Mouse (Mus musculus) urinary bladder, adult 18-20 months (tissue): ENCODE results near the gene Arid4a.
"Not testable (repeated sequence)": the region's sequence is repeated elsewhere in the genome, so short reads cannot be mapped to it uniquely, and the experiment has no call there.

Experiments
- DNase-seq, 2 experiments: peaks; one replicate each; pipeline ENCODE4 v3.0.0; 2022; ENCODE audit warnings: low spot score in 2 of 2, mixed read lengths in 2 of 2

Arid4a gene

DNA sequence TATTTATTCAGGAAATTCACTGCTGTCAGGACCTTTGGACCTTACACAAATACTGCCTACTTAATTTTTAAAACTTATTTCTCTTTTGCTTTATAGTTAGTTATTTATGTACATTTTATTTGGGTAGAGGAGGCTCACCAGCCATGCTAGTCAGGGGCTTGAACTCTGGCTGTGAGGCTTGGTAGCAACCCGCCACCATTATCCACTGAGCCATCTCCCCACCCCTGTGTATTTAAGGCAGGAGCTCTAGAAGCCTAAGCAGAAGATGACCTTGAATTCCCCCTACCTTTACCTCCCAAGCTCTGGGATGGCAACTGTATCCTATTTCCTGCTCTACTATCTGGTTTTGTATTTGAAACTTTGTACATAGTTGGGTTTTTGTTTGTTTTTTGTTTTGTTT, 37.7 kb downstream of the Arid4a start:
- DNase-seq: no peak

DNA sequence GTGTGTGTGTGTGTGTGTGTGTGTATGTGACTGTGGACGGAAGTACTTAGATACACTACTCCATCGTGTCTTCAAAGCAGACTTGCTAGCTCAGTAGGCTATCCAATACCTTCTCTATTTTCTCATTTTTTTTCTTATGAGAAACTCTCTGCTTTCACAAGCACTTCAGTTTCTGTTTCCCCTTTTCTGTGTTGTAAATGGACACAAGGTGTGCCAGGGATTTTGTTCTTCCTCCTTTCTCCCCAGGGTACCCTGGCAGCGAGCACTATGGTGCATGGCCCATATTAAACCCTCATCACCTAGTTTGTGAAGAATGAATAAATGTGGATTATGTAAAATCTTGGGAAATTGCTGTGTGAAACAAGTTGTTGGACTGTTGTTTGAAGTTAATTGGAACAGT, 39.7 kb downstream of the Arid4a start:
- DNase-seq: no peak

DNA sequence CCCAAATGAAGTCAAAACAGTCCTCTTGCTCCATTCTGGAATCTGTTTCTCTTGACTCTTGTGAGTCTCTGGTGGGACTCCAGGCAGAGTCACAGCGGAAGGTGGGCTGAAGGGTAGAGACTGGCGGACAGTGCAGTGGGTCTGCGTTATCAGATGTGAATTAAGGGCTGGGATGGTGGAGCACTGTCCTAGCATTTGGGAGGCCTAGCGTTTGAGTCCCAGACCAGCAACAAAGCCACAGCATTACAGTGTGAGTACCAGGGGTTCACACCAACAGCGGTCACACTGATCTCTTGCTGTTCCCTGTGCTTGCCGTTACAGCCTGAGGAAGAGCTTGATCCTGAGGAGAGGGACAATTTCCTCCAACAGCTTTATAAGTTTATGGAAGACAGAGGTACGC, 44.0 kb downstream of the Arid4a start:
- DNase-seq: no peak

DNA sequence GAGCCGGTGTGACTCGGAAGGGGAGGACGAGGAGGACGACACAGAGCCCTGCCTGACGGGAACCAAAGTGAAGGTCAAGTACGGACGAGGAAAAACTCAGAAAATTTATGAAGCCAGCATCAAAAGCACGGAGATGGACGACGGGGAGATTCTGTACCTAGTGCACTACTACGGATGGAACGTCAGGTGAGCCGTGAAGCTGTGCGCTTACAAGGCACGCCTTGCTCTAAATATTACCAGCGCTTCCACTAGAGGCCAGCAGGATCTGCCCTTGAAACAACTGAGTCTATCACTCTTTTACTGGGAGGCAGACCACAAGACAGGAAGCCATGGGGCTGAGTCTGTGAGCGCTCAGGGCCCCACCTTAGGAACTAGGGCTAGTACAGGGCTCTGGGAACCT, 54.1 kb downstream of the Arid4a start:
- no peak for DNase-seq

DNA sequence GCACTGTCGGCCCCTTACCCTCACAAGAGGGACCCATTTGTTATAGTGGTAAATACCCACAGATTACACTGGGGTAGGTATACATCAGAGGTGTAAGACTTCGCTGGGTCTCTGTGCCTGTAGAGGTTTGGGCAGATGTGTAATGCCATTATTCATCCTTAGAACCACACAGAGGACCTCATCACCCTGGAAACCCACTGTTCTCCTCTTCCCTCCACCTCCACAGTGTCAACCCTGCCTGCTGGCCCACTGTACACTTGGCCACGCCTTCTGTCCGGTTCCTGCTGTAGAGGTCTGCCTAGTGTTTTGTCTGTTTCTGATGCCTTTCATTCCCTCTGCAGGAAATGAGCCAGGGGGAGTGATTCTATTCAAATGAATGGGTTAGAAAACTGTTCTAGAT, 56.3 kb downstream of the Arid4a start:
- DNase-seq: no peak

DNA sequence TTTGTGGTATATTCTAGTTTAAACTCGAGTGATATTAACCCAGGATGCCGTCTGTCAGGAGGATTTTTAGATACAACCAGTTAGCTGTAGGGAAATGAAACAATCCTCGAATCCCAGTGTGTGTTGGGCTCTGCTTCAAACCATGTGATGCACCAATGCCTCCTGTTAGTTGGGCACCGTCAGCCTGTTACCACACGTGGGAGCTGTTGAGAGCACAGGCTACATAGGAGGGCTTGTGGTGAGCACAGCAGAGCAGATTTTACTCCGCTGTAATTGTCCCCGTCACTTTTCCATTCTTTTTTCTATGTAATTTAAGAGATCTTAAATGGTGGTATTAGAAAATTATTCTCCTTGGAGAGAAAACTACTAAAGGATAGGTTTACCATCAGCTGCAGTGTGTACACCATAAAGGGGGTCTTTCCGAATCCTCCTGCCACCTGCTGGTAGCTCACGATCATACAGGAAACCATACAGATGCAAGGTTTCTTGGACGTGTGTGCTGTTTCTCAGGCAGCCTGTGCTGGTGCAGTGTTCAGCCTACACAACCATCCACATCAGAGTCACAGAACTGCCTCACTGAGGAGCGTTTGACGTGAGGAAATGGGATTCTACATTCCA, 57.4 kb downstream of the Arid4a start:
- no peak for DNase-seq

DNA sequence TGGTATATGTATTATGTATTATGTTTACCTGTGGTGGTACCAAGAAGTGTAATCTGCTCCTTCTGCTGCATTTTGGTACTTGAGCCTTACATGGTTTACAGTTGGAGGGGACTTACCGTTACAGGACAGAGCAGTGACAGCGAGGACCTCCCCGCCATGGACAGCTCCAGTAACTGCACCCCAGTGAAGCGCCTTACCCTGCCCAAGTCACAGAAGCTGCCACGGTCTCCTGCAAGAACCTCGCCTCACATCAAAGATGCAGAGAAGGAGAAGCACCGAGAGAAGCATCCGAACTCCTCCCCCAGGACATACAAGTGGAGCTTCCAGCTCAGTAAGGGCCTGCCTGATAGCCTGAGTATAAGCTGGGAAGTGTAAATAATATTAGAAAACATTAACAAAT, 70.5 kb downstream of the Arid4a start:
- DNase-seq: no peak

DNA sequence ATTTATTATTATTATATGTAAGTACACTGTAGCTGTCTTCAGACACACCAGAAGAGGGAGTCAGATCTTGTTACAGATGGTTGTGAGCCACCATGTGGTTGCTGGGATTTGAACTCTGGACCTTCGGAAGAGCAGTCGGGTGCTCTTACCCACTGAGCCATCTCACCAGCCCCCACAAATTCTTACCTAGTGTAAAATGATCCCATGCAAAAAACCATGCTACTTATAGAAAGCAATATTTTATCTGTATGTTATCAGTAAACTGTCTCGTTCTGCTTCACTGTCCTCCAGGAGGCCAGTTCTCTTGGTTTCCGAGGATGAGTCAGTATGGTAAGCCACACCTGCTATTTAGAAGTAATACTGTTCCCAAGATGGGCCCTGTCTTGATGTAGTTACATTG, 88.5 kb downstream of the Arid4a start:
- not testable (repeated sequence) for DNase-seq

DNA sequence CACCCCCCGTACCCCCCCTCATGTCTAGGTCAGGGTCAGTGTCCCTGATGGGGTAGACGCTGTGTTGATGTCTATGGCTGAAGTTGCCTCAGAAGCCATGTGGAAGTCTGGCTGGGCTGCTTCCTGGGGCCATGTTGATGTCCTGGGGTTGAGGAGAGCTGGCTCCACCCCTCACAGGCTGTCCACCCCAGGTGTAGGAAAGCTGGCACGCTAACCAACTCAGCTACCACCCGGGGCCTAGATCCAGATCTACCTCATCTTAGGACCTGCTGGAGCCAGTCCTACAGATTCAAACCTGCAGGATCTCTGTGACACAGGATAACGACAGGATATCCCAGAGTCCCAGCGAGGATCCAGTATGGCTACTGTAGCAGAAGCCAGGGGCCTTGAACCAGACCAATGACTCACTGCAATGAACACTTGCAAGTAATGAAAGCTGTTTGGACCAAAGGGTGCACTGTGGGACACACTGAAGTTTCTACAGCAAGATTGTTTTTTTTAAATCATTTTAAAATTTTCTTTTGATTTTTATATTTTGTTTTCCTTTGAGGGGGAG, 91.5 kb downstream of the Arid4a start:
- DNase-seq: no peak

DNA sequence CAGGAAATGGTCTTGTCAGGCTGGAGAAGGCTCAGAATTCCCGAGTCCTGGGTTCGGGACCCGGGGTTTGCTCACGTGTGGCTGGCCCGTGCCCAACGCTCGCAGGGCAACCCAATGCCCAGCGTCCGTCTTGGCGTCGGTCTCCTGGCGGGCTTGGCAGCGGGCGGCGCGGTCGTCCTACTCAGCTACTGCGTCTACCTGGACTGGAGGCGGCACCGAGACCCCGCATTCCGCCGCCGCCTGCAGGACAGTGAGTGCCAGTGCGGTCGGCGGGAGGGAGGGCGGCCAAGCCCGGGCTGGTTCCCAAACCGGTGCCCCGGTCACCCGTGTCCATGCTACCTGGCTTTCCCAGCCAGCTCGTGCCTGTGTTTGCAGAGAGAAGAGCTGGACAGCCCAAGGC, 95.5 kb downstream of the Arid4a start, which contains the start of gene Tomm20l:
Gene Tomm20l (plus strand): TSS at position 98 of the 400 bp plus-strand sequence.
- DNase-seq: peak; percentile 6 to 35

DNA sequence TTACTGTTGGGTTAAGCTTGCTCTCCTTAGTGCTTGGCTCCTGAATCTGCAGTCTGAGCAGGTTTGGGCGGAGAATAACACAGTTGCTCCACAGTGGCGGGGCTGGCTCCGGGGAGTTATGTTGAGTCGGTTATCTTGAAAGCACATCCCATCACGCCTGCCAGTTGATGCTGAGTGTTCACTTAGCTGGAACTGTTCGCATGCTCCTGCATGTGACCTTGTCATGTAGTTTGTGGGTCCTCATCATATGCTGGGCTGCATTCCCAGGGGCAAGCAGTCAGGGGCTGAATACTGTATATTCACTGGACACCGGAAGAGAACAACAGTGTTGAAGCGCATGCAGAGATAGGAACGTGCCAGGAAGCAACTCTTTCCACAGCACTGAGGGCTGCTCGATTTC, 97.3 kb downstream of the Arid4a start:
- no peak for DNase-seq

DNA sequence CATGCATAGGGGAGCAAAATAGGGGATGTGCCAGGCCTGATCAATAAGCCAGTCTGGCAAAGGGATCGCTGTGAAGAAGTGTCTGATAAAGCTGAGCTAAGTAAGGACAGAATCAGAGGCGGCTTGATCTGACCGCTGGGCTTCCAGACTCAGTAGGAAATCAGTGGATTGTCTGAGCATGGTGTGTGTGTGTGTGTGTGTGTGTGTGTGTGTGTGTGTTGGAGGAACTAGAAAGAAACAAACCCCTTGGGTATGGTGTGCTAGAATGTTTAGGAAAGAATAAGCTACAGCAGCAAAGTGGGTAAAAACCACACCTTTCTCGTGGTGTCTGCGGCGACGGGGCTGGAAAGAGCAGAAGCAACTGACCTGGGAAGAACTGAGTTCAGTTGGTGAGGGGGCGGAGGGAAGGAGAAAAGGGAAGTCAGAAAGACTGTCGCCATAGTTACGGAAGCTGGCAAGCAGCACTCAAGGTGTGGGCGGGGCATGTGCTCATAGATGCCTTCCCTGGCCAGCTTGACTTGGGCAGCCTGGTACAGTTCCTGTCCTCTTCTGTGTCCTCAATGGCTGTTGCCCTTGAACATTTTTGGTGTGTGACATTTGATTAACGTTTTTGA, 98.0 kb downstream of the Arid4a start:
- DNase-seq: no peak

DNA sequence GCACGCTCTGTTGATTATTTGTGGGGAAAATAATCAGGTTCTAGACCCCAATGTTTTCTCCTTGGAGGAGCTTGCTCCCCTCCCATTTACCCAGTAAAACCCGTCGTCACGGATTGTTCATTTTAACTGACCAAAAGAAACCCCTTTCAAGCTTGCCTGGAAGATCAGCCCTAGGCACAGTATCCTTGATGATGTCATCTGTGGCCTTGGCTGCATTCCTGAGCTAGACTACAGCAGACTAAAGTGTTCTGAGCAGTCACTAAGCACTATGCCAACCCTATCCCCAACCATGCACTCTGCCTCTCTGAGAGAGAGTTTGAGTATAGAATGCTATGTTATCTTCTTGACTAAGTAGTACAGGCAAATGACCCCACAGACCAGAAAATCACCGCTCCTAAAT, 100.6 kb downstream of the Arid4a start:
- no peak for DNase-seq

DNA sequence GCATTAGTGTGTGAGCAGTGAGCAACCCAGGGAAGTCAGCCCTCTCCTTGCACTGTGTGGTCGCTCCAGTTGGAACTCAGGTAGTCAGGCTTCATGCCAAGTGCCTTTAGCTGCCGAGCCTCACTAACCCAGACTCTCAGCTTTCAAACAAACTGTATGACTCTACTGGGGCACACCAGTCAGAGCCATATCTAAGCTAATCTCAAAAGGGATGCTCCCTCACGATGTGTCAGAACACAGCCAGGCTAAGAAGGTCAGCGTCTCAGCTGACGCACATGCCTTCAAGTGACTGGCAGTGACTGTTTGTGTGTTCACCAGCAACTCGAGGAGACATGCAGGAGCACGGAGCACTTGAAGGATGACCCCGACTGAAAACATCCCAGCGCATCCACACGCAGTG, 106.9 kb downstream of the Arid4a start:
- DNase-seq: no peak

DNA sequence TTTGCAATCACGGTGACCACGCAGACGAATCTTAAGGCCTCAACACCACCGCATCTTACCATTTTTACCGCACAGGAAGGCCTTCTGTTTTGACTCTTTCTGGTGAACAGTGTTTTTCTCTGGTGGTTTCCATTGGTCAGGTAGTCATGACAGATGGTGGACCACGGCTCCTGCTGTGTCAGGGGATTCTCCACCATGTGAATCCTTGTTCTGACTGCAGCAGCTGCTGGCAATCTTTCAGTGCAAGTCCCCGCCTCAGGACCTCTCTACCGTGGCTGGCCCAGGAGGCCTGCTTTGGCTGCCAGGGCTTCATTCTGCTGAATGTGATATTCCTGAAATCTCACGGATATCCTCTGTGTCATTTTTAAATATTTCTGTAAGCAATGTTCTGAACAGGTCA, 107.5 kb downstream of the Arid4a start:
- no peak for DNase-seq

DNA sequence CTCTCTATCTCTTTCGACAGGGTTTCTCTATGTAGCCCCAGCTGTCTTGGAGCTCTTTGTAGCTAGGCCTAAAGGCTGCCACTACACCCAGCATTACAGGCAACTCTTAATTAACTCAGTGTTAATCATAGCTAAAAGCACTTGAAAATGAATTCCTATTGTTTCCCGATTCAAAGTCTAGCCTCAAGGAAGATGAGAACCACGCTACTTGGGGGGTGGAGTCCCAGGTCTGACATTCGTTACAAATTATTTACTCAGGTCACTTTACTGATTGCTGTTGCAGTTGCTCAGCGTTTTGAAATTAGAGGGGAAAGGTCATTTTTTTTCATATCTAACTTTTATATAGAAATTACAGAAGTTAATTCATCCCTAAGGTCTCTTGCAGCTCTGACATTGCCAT, 119.8 kb downstream of the Arid4a start:
- DNase-seq: no peak

DNA sequence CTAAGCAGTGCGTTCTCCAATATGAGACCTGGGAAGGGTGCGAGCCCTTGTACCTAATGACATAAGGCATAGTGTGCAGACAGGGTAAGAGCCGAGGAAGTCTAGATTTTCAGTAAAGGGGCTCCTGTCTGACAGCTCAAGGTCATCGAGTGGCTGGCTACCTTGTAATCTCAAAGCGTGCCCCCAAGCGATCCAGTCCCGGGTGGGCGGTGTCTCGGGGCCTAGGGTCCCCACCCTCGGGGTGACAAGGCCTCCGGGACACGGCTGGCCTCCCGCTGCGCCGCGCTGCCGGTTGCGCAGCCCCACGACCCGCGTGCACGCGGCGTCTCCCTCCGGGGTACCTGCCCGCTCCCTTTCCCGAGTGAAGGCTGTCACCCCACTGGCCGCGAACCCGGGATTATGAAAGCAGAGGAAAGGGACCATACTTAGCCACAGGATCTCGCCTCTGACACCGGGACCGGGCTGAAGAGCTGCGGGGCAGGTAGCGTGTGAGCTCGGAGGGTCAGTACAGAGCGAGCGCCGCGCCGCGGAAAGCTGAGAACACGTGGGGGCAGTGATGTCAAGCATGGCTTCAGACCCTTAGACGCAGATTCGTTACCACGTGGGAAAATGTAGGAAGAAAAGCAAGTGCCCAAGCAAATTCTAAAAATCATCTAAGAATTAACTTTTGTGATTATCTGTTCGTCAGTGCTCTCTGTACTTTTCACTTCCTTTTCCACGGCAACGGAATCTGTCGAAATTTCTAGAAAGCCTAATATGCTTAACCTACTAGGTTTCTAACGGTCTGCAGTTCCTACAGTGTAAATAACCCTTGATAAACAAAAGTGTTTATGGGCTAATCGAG, 120.6 kb downstream of the Arid4a start, which contains the start of the genes Timm9 and 2700049A03Rik:
Gene Timm9 (minus strand): TSS at position 555 of the 844 bp plus-strand sequence.
Gene 2700049A03Rik (plus strand): TSS at position 719 of the 844 bp plus-strand sequence.
- DNase-seq: peak; percentile 65 to 67

DNA sequence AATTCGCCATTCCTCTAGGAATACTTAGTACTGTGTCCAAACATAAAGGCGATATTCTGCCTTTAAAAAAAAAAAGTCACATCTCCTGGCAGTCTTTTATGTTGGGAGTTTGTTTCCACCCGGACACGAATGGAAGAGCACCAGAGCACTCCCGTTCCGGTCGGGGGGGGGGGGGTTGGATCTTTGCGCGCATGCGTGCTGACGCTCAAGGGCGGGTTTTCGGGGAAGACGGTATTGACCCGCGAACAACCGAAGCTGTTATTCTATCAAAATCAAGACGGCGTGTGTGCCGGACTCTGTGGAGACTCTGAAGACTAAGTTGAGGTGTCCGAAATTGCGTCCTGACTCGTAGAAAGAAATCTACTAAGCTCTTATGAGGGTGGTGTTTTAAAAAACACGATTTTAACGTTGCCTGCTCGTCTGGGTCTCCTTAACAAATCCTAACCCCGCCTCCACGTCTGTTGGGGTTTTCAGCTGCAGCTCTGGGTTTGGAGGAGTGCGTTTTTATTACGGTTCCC, 121.2 kb downstream of the Arid4a start:
- DNase-seq: peak; percentile 57 to 58

DNA sequence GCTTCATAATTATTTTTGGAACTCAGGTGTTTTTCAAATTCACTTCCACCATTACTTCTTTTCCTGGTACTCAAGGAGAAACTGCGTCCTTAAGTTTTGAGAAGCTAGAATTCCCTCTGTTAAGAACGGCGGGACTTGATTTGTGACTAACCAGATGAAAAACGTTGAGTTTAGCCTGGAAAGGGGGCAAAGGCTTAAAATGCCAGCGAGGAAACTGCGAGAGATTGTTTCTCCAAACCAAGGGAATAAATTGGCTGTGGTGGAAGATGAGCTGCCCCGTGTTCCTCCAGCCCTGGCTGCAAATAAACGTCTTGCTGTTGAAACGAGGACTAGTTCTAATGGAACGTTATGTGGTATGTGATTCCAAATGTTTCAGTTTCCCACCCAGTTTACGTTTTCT, 121.9 kb downstream of the Arid4a start:
- no peak for DNase-seq

DNA sequence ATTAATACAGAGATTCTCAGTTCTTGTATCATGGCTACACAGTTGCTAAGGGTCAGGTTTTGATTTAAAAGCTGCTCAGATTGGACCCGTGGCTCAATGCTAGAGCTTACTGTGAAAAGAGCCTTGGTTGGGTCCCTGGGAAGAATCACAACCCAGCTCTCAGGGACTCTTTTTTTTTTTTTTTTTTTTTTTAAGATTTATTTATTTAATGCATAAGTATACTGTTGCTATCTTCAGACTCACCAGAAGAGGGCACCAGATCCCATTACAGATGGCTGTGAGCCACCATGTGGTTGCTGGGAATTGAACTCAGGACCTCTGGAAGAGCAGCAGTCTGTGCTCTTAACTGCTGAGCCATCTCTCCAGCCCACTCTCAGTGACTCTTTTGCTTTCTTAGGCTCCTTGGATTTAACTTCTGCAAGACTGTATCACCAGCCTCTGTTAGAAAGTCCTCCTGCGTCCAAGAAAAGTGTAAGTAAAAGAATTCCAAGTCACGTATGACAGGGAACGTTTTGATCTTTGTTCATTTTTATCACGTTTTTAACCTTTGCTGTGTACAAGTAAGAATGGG, 123.6 kb downstream of the Arid4a start:
- DNase-seq: no peak

DNA sequence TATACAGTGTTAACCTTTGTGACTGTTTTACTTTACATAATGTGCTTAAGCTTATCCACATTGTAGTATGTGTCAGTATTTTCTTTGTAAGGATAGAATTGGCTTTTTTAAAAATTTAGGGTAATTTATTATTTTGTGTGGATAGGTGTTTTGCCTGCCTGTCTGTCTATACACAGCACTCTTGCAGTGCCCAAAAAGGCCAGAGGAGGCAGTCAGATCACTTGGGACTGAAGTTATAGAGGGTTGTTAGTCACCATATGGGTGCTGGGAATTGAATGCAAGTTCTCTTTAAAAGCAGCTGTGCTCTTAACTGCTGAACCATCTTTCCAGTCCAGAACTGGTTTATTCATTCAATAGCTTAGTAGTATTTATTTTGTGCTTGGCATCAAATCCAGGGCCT, 125.4 kb downstream of the Arid4a start:
- no peak for DNase-seq

DNA sequence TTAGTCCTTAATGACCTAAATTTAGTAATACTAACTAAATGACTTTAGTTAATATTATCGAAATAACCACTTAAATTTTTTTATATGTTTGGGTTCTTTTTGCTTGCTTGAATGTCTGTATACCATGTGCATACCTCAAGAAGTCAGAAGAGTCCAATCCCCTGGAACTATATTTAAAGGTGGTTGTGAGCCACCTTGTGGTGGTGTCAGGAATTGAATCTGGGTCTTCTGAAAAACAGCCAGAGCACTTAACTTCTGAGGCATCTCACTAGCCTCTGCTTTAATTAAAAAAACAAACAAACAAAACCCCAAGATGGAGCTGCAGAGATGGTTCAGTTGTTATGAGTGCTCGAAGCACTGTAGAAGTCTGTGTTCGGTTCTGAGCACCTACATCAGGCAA, 131.9 kb downstream of the Arid4a start:
- no peak for DNase-seq
